Mouse (Mus musculus) Patski (cell line): ENCODE results near the gene Gm20517. TPM values are rescaled to one million over a fixed set of nuclear protein-coding genes. Genes with fewer than 3 reads are reported as not detected.
"Not testable (repeated sequence)": the region's sequence is repeated elsewhere in the genome, so short reads cannot be mapped to it uniquely, and the experiment has no call there.

Experiments
- ATAC-seq: fragments of 100-300 bp; one replicate; pipeline ENCODE4 v1.8.0; 2021
- CTCF ChIA-PET: fragments of 350-600 bp; sonication (Branson Sonifier 250); formaldehyde crosslinking; loops from one replicate; lab custom pipeline; 2022; ENCODE audit warnings: inconsistent platforms; lab: Charles Lee
- POLR2A ChIA-PET: fragments of 350-600 bp; sonication (Branson Sonifier 250); formaldehyde crosslinking; loops from one replicate; lab custom pipeline; 2022; ENCODE audit warnings: antibody characterized with exemption, inconsistent platforms; lab: Charles Lee
- DNase-seq: peaks from one replicate; pipeline ENCODE4 v3.0.0-alpha.2; 2011; ENCODE audit warnings: low read depth, low spot score
- H3K27me3 ChIP-seq: fragments of 371-371 bp; one replicate; pipeline ENCODE4 v1.5.1; 2021
- CTCF ChIP-seq: fragments of 100-300 bp; IDR thresholded peaks from one replicate; pipeline ENCODE4 v1.5.1; 2021
- in situ Hi-C: fragments of 300-500 bp; cut with MboI; formaldehyde crosslinking; loops from 3 replicates; pipeline ENCODE4 v1.11.1; 2018; ENCODE audit warnings: low pct_unique_long_range_greater_than_20kb, mixed read lengths
- polyA plus RNA-seq: library from polyadenylated mRNA; unstranded; gene quantifications from one replicate; pipeline ENCODE4 v1.2.3, GENCODE M21; 2021

Gene Gm20517
- polyA plus RNA-seq, 1 experiment from 2014 or later, result 2.4 TPM

GRCm38 (mm10) chr17:47606220-47606619, 5.2 kb upstream of the Gm20517 start:
- CTCF ChIA-PET, result interaction anchor here (0.9 kb wide), 1 partner anchor 95 kb away, joined by 3 read pairs; no protein-coding TSS in a partner anchor
- POLR2A ChIA-PET, result no interaction called here
- no peak for TF ChIP-seq CTCF
- DNase-seq (no peak), ATAC-seq (no peak)
- H3K27me3 ChIP-seq, result no peaks in the 10 kb centered on the region
- in situ Hi-C loops, result no loop called here

- DNase-seq, result no peak
- no peak for TF ChIP-seq CTCF
- ChIA-PET CTCF (interaction anchor here (1.4 to 3.1 kb wide), 5 partner anchors 9 to 98 kb away, joined by 4 to 17 read pairs (median 7); no protein-coding TSS in a partner anchor), POLR2A (no interaction called here)
- no peaks in the 10 kb centered on the region for H3K27me3 ChIP-seq
- in situ Hi-C loops, result no loop called here
- ATAC-seq, result no peak
Observed at GRCm38 (mm10) chr17:47609182-47609581, 2.2 kb upstream of the Gm20517 start.

- POLR2A ChIA-PET, result no interaction called here
- peak; percentile 7 for ATAC-seq
Observed at GRCm38 (mm10) chr17:47611661-47611982, 233 bp downstream of the Gm20517 start.

GRCm38 (mm10) chr17:47614018-47614417, 2.6 kb downstream of the Gm20517 start:
- in situ Hi-C loops, result loop anchor here (5.0 kb wide), 2 partner anchors 102 to 237 kb away; no protein-coding TSS in a partner anchor
- ChIA-PET CTCF (interaction anchor here (0.6 to 2.0 kb wide), 7 partner anchors 8 to 103 kb away, joined by 3 to 9 read pairs (median 4); no protein-coding TSS in a partner anchor), POLR2A (interaction anchor here (0.8 kb wide), 1 partner anchor 231 kb away, joined by 3 read pairs; no protein-coding TSS in a partner anchor)
- peak; percentile 80 for TF ChIP-seq CTCF
- ATAC-seq (no peak), DNase-seq (no peak)
- H3K27me3 ChIP-seq, result no peaks in the 10 kb centered on the region

More at GRCm38 (mm10) chr17:47611661-47611982, 233 bp downstream of the Gm20517 start:
- no peaks in the 10 kb centered on the region for H3K27me3 ChIP-seq
- DNase-seq, result no peak
- CTCF ChIA-PET, result interaction anchor here (1.2 to 3.1 kb wide), 4 partner anchors 12 to 101 kb away, joined by 3 to 17 read pairs (median 5); no protein-coding TSS in a partner anchor
- TF ChIP-seq CTCF, result no peak
- in situ Hi-C loops, result loop anchor here (5.0 kb wide), 2 partner anchors 99 to 234 kb away; no protein-coding TSS in a partner anchor

GRCm38 (mm10) chr17:47616119-47616518, 4.7 kb downstream of the Gm20517 start:
- in situ Hi-C loops, result no loop called here
- no peak for TF ChIP-seq CTCF
- DNase-seq (no peak), ATAC-seq (no peak)
- POLR2A ChIA-PET, result no interaction called here
- CTCF ChIA-PET, result interaction anchor here (1.9 to 2.2 kb wide), 2 partner anchors 10 to 104 kb away, joined by 7 read pairs; no protein-coding TSS in a partner anchor
- H3K27me3 ChIP-seq, result no peaks in the 10 kb centered on the region

GRCm38 (mm10) chr17:47616652-47617051, 5.3 kb downstream of the Gm20517 start:
- TF ChIP-seq CTCF, result no peak
- ChIA-PET CTCF (interaction anchor here (1.9 to 2.2 kb wide), 2 partner anchors 9 to 105 kb away, joined by 7 read pairs; no protein-coding TSS in a partner anchor), POLR2A (no interaction called here)
- in situ Hi-C loops, result no loop called here
- no peaks in the 10 kb centered on the region for H3K27me3 ChIP-seq
- DNase-seq (no peak), ATAC-seq (no peak)

GRCm38 (mm10) chr17:47617605-47618307, 6.4 kb downstream of the Gm20517 start:
- ATAC-seq (no peak), DNase-seq (no peak)
- POLR2A ChIA-PET, result no interaction called here
- TF ChIP-seq CTCF, result no peak
- no peaks in the 10 kb centered on the region for H3K27me3 ChIP-seq
- CTCF ChIA-PET, result interaction anchor here (1.1 to 1.9 kb wide), 2 partner anchors 8 to 107 kb away, joined by 3 to 7 read pairs; no protein-coding TSS in a partner anchor
- in situ Hi-C loops, result no loop called here

GRCm38 (mm10) chr17:47618556-47619311, 7.3 kb downstream of the Gm20517 start:
- H3K27me3 ChIP-seq, result no peaks in the 10 kb centered on the region
- ATAC-seq, result peak; percentile 62
- ChIA-PET POLR2A (no interaction called here), CTCF (interaction anchor here (2.2 kb wide), 1 partner anchor 107 kb away, joined by 9 read pairs; no protein-coding TSS in a partner anchor)
- no peak for DNase-seq
- in situ Hi-C loops, result no loop called here
- no peak for TF ChIP-seq CTCF

- no peak for TF ChIP-seq CTCF
- ATAC-seq (no peak), DNase-seq (no peak)
- in situ Hi-C loops, result no loop called here
- H3K27me3 ChIP-seq, result no peaks in the 10 kb centered on the region
- CTCF ChIA-PET, result interaction anchor here (1.7 to 1.9 kb wide), 2 partner anchors 10 to 12 kb away, joined by 4 read pairs; partner anchors contain the start of genes Bysl, Gm20517 and Med20
- POLR2A ChIA-PET, result no interaction called here
Observed at GRCm38 (mm10) chr17:47622912-47623554, 11.6 kb downstream of the Gm20517 start.

- H3K27me3 ChIP-seq, ATAC-seq, DNase-seq, in situ Hi-C loops: not testable (repeated sequence)
- TF ChIP-seq CTCF, result peak; percentile 28
- CTCF ChIA-PET, result interaction anchor here (1.0 to 1.9 kb wide), 6 partner anchors 13 to 113 kb away, joined by 3 to 4 read pairs (median 4); partner anchors contain the start of genes Bysl, Gm20517 and Med20
- POLR2A ChIA-PET, result interaction anchor here (0.7 kb wide), 1 partner anchor 25 kb away, joined by 4 read pairs; no protein-coding TSS in a partner anchor
Observed at GRCm38 (mm10) chr17:47624572-47624971, 13.2 kb downstream of the Gm20517 start.
